Mouse (Mus musculus) liver, adult 2 months (tissue): Measurements from ENCODE around the gene Ikzf2. TPM values are rescaled to one million over a fixed set of nuclear protein-coding genes. Genes with fewer than 3 reads are reported as not detected.

Experiments used
- DNase-seq: peaks from one replicate; pipeline ENCODE4 v3.0.0-alpha.2; 2011; ENCODE audit warnings: low read depth, low spot score; ENCODE audit errors: extremely low read depth
- H3K27ac ChIP-seq: fragments of 200-500 bp; replicated peaks from 2 replicates; pipeline ENCODE4 v1.5.1; 2012; ENCODE audit warnings: low read depth, mild to moderate bottlenecking, control low read depth, inconsistent platforms, low read length; ENCODE audit not compliant: insufficient read depth
- H3K27me3 ChIP-seq: fragments of 200-500 bp; 2 replicates; pipeline ENCODE4 v1.6.1; 2012; ENCODE audit warnings: mild to moderate bottlenecking, moderate library complexity, low read length, inconsistent platforms; ENCODE audit not compliant: control insufficient read depth, insufficient read depth
- H3K36me3 ChIP-seq: fragments of 200-500 bp; 2 replicates; pipeline ENCODE4 v1.6.1; 2012; ENCODE audit warnings: low read length, inconsistent platforms; ENCODE audit not compliant: control insufficient read depth, insufficient read depth
- H3K4me1 ChIP-seq: fragments of 200-500 bp; 2 replicates; pipeline ENCODE4 v1.6.1; 2011; ENCODE audit warnings: low read length; ENCODE audit not compliant: control insufficient read depth, insufficient read depth
- H3K4me3 ChIP-seq: fragments of 200-500 bp; 2 replicates; pipeline ENCODE4 v1.5.1; 2011; ENCODE audit warnings: low read depth, mild to moderate bottlenecking, control low read depth, low read length, moderate library complexity; ENCODE audit not compliant: insufficient read depth
- H3K79me2 ChIP-seq: fragments of 200-500 bp; 2 replicates; pipeline ENCODE4 v1.6.1; 2012; ENCODE audit warnings: inconsistent platforms, mild to moderate bottlenecking, low read length, moderate library complexity; ENCODE audit not compliant: control insufficient read depth, insufficient read depth
- H3K9ac ChIP-seq: fragments of 200-500 bp; 2 replicates; pipeline ENCODE4 v1.6.1; 2012; ENCODE audit warnings: low read depth, mild to moderate bottlenecking, control low read depth, inconsistent platforms, low read length
- CTCF ChIP-seq: fragments of 200-500 bp; IDR thresholded peaks from 2 replicates; pipeline ENCODE4 v1.5.1; 2011; ENCODE audit warnings: low read depth, low read length, control low read depth
- POLR2A ChIP-seq: fragments of 200-500 bp; IDR thresholded peaks from 2 replicates; pipeline ENCODE4 v1.6.1; 2011; ENCODE audit warnings: low read length, control low read depth; ENCODE audit not compliant: insufficient read depth; ENCODE audit errors: extremely low read depth
- WGBS: fragments of 180-500 bp; shearing (Covaris S2); methylation state at CpG from one replicate; pipeline ENCODE4 v1.1.7; 2018; 5-methylcytosine and 5-hydroxymethylcytosine counted together
- polyA plus RNA-seq: library from polyadenylated mRNA; depleted of rRNA; stranded (reverse); fragments of >200 nt; gene quantifications from 2 replicates; pipeline ENCODE4 v1.2.3, GENCODE M21; 2012
- total RNA-seq: library from RNA; depleted of rRNA; stranded (reverse); fragments of >200 nt; gene quantifications from 2 replicates; pipeline ENCODE4 v1.2.3, GENCODE M21; 2014

Gene Ikzf2
- total and polyA plus RNA-seq, 2 experiments = 0.04 to 0.55 TPM

DNA sequence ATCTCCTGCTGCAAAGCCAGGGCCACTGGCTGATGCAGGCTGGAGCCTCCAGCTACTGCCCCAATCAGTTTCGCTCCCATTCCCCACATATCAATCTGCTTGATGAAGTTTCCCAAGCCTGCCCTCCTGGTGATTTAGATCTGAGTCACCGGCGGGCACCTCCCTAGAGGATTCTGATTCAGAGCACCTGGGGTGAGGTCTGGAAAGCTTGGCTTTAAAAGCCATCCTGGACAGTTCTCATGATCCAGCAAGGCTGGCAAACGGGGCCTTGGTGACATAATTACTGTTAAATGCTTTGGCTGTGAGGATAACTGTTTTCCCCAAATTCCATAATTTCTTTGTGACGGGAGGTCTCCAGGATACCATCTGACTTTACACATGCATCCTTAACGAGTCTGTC is 29.0 kb downstream of the Ikzf2 start:
- WGBS = 63% methylated on average over 6 of the region's 6 CpGs
- Histone ChIP-seq H3K9ac (no peak overlapping the region), H3K36me3 (no peaks in the 10 kb centered on the region), H3K4me1 (no peaks in the 10 kb centered on the region), H3K27me3 (no peaks in the 10 kb centered on the region), H3K4me3 (no peak overlapping the region), H3K27ac (no peak overlapping the region), H3K79me2 (no peaks in the 10 kb centered on the region)
- no peak for DNase-seq
- TF ChIP-seq CTCF (no peak), POLR2A (no peak)

DNA sequence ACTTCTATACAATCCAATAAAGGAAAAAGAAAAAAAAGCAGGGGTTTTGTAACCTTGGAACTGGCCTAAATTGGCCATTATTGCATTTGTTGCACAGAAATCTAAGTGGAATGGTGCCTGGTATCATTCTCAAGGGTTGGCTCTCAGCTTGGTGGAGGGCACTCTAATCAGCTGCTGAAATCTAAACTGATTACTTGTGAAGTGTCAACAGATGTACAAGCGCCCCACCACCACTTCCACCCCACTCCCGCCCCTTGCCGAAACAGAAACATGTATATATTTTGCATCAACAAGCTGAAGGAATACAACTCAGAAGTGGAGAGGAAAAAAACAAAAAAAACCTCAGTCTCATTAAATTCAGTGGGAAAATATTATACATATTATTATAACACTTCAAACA is 29.6 kb downstream of the Ikzf2 start:
- H3K4me3 ChIP-seq = no peak overlapping the region
- WGBS = 88% methylated on average over 3 of the region's 3 CpGs
- no peaks in the 10 kb centered on the region for H3K4me1 ChIP-seq
- no peak for DNase-seq
- H3K79me2 ChIP-seq = no peaks in the 10 kb centered on the region
- H3K36me3 ChIP-seq = no peaks in the 10 kb centered on the region
- H3K27ac ChIP-seq = no peak overlapping the region
- no peak overlapping the region for H3K9ac ChIP-seq
- no peaks in the 10 kb centered on the region for H3K27me3 ChIP-seq
- TF ChIP-seq CTCF (no peak), POLR2A (no peak)

DNA sequence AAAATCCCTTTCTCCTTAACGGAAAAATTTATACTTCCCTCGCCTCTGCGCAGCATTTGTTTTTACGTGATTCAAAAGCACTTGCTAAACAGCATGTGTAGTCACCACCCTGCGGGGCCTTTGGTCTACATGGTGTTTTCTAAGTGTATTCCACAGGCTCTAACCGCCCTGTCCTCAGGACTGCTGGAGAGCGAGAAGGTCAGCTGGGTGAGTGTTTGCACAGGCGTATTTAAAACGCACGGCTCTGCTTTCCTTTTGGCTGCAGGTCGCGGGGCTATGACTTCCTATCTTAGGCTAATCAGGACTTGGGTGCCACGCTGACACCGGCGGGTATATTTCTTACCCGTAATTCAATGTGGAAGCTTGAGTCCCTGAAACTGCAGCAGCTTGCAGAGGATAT is 30.1 kb downstream of the Ikzf2 start:
- Histone ChIP-seq H3K4me3 (no peak overlapping the region), H3K27me3 (no peaks in the 10 kb centered on the region), H3K4me1 (no peaks in the 10 kb centered on the region), H3K9ac (no peak overlapping the region), H3K79me2 (no peaks in the 10 kb centered on the region), H3K27ac (no peak overlapping the region), H3K36me3 (no peaks in the 10 kb centered on the region)
- 28% methylated on average over 16 of the region's 16 CpGs for WGBS
- no peak for DNase-seq
- TF ChIP-seq POLR2A = no peak

DNA sequence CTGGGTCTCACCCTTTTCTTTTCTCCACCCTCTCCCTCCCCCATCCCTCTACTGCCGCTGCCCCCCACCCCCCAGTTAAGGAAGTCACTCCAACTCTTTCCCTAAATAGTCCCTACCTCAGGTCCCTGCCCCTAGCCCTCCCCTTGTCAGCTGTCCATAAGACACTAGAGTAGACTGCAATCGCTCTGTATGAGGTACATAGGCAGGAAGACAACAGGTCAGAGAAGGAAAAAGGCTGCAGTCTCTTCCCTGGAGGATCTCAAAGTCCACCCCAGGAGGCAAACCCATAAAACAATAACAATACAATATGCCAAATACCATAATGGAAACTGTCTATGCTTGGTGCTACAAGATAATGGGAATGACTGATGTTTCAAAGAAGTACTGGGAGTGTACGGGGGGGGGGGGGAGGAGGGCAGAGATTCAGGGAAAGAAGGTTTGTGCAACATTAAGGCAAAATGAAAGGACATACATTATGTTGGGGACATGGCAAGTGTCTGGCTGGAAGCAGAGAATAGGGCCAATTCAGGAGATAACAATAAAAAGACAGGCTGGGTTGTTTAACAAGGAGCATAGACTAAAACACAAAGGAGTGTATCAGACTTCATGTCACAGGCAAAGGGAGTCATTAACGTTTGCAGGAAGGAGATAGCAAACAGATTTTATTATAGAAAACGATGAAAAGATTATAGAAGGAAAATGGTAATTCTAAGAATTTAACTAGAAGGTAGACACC is 30.8 kb downstream of the Ikzf2 start:
- Histone ChIP-seq H3K27me3 (no peaks in the 10 kb centered on the region), H3K4me1 (no peaks in the 10 kb centered on the region), H3K27ac (no peak overlapping the region), H3K36me3 (no peaks in the 10 kb centered on the region), H3K79me2 (no peaks in the 10 kb centered on the region), H3K4me3 (no peak overlapping the region), H3K9ac (no peak overlapping the region)
- no peak for DNase-seq
- 53% methylated on average over 5 of the region's 5 CpGs for WGBS
- no peak for TF ChIP-seq CTCF
- TF ChIP-seq POLR2A = no peak

DNA sequence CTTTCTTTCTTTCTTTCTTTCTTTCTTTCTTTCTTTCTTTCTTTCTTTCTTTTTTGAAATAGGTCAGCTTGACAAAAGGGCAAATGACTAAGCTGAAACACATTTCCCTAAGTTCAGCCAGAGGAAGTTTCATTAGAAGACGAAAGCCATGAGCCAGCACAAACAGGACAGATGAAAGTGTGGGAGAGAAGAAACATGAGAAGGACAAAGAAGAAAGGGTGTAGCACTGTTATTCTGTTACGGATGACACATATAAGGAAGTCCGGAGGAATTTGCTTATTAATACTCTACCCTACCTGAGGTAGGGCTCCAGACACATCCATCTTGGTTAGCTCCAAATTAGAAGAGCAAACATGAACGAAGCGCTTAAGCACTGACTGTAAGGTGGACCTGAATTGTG is 31.7 kb downstream of the Ikzf2 start:
- no peak for DNase-seq
- 82% methylated on average over 5 of the region's 5 CpGs for WGBS

DNA sequence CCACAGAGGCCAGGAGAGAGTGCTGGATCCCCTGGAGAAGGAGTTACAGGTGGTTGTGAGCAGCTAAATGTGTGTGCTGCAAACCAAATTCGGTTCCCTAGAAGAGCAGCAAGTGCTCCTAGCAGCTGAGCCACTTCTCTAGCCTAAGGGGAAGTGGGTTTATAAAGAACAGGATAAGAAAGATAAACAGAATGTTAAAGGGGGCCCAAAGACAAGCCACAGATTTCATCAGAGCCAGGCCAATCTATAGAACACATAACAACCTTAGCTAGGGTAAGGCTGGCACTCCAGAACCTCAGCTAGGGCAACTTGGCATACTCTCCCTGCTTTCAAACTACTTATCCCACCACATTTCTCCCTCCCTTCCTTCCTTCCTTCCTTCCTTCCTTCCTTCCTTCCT is 32.1 kb downstream of the Ikzf2 start:
- Histone ChIP-seq H3K4me1 (no peaks in the 10 kb centered on the region), H3K79me2 (no peaks in the 10 kb centered on the region), H3K27me3 (no peaks in the 10 kb centered on the region), H3K4me3 (no peak overlapping the region), H3K36me3 (no peaks in the 10 kb centered on the region), H3K27ac (no peak overlapping the region), H3K9ac (no peak overlapping the region)
- WGBS = 42% methylated on average over 1 of the region's 1 CpGs
- no peak for TF ChIP-seq CTCF
- TF ChIP-seq POLR2A = no peak
- DNase-seq = no peak

More for the DNA sequence above, 31.7 kb downstream of the Ikzf2 start:
- no peaks in the 10 kb centered on the region for H3K36me3 ChIP-seq
- H3K9ac ChIP-seq = no peak overlapping the region
- TF ChIP-seq CTCF (no peak), POLR2A (no peak)
- no peaks in the 10 kb centered on the region for H3K79me2 ChIP-seq
- no peak overlapping the region for H3K27ac ChIP-seq
- no peaks in the 10 kb centered on the region for H3K4me1 ChIP-seq
- no peak overlapping the region for H3K4me3 ChIP-seq
- no peaks in the 10 kb centered on the region for H3K27me3 ChIP-seq
